Mouse (Mus musculus) layer of hippocampus, adult 9-10 months (tissue): ENCODE measurements at regions not wholly inside any gene's neighbourhood (a gene's known extent, or its start where the extent isn't known, plus 50 kb on each side); places are given as distances from the start of the nearest gene placed in this dataset.

ENCODE experiments used
- DNase-seq: peaks from one replicate; pipeline ENCODE4 v3.0.0; 2022; ENCODE audit warnings: low spot score

- DNase-seq = no peak
Measured at GRCm38 (mm10) chr5:126566226-126566625, 675.4 kb upstream of the Tmem132c start.

GRCm38 (mm10) chr5:126573766-126574165 lies 667.8 kb upstream of the Tmem132c start:
- DNase-seq = no peak

GRCm38 (mm10) chr5:126597786-126598330 lies 643.8 kb upstream of the Tmem132c start:
- no peak for DNase-seq

GRCm38 (mm10) chr5:126599561-126599960 lies 642.0 kb upstream of the Tmem132c start:
- no peak for DNase-seq

- no peak for DNase-seq
Measured at GRCm38 (mm10) chr5:126606756-126607155, 634.9 kb upstream of the Tmem132c start.

- no peak for DNase-seq
Measured at GRCm38 (mm10) chr5:126612571-126612970, 629.0 kb upstream of the Tmem132c start.

- no peak for DNase-seq
Measured at GRCm38 (mm10) chr5:126622551-126622950, 619.1 kb upstream of the Tmem132c start.

- DNase-seq = peak; percentile 40
Measured at GRCm38 (mm10) chr5:126623205-126623604, 618.4 kb upstream of the Tmem132c start.

- DNase-seq = no peak
Measured at GRCm38 (mm10) chr5:126629826-126630225, 611.8 kb upstream of the Tmem132c start.

GRCm38 (mm10) chr5:126650415-126650814 lies 591.2 kb upstream of the Tmem132c start:
- DNase-seq = no peak

GRCm38 (mm10) chr5:126651367-126651766 lies 590.2 kb upstream of the Tmem132c start:
- DNase-seq = no peak

GRCm38 (mm10) chr5:126662648-126663047 lies 579.0 kb upstream of the Tmem132c start:
- no peak for DNase-seq

- peak; percentile 31 for DNase-seq
Measured at GRCm38 (mm10) chr5:126671156-126671555, 570.5 kb upstream of the Tmem132c start.

- no peak for DNase-seq
Measured at GRCm38 (mm10) chr5:126680262-126680661, 561.3 kb upstream of the Tmem132c start.

- no peak for DNase-seq
Measured at GRCm38 (mm10) chr5:126699314-126699713, 542.3 kb upstream of the Tmem132c start.

- no peak for DNase-seq
Measured at GRCm38 (mm10) chr5:126703516-126704282, 537.9 kb upstream of the Tmem132c start.

GRCm38 (mm10) chr5:126705871-126706270 lies 535.7 kb upstream of the Tmem132c start:
- DNase-seq = no peak

GRCm38 (mm10) chr5:126706701-126707100 lies 534.9 kb upstream of the Tmem132c start:
- DNase-seq = no peak

- DNase-seq = no peak
Measured at GRCm38 (mm10) chr5:126714672-126715071, 526.9 kb upstream of the Tmem132c start.

GRCm38 (mm10) chr5:126718421-126718820 lies 523.2 kb upstream of the Tmem132c start:
- no peak for DNase-seq

GRCm38 (mm10) chr5:126721300-126721699 lies 520.3 kb upstream of the Tmem132c start:
- DNase-seq = no peak

- DNase-seq = no peak
Measured at GRCm38 (mm10) chr5:126723304-126724295, 518.0 kb upstream of the Tmem132c start.

GRCm38 (mm10) chr5:126724329-126724728 lies 517.3 kb upstream of the Tmem132c start:
- DNase-seq = no peak
